Mouse (Mus musculus): Measurements from ENCODE around the gene Rara.

DNA sequence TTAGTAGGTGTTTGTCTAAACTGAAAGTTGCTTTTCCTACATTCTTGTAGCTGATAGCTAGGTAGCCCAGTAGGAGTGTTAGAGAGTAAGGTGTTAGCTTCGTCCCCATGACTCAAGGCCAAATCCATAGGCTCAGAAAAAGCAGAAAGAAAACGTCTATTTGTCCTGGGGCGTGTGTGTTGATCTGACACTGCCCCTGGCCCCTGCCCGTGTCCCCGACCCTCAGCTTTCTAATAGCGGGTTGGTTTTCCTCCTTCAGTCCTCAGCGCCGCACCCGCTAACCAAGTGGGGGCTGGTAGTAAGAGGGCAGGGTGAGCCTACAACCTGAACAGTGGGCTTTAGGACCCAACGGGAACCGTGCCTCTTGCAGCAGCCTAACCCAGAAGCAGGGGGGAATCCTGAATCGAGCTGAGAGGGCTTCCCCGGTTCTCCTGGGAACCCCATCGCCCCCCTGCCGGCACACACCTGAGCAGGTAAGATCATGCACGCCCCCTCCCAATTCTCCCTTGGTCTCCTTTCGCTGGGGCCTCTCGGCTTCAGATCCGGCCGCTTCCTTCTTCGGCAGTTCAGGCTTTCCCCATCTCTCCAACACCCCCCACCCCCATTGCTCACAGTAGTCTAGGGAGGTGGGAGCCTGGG, at the start of gene Rara:
- TF ChIP-seq CTCF (IDR thresholded peaks at IDR 0.05; ENCODE audit: extremely low read depth, insufficient read depth, insufficient read length, insufficient replicate concordance): no peak
- no peak for TF ChIP-seq POLR2A (IDR thresholded peaks at IDR 0.05; ENCODE audit: low read depth, low read length)

Data from spleen, adult 2 months (tissue).